Mouse (Mus musculus): ENCODE measurements around the gene Kcnh2. TPM values are rescaled to one million over a fixed set of nuclear protein-coding genes. Genes with fewer than 3 reads are reported as not detected.
A peak's percentile ranks its signal among the peaks of the same experiment; 100 is the strongest.

Gene Kcnh2
- polyA plus RNA-seq, 1 experiment from 2014 or later = 20.8 TPM

- Histone ChIP-seq H3K4me1 (ENCODE audit: control insufficient read depth, insufficient read depth, low read length) (peaks cover 79% of the 10 kb centered on the region), H3K9ac (ENCODE audit: low read depth, low read length) (no peak overlapping the region), H3K36me3 (ENCODE audit: control insufficient read depth, insufficient read depth, low read length) (peaks cover 5% of the 10 kb centered on the region), H3K9me3 (replicated peaks; ENCODE audit: control insufficient read depth, low read length) (no peaks in the 10 kb centered on the region), H3K4me3 (ENCODE audit: low read depth, low read length) (no peak overlapping the region), H3K27ac (ENCODE audit: low read depth, low read length) (peak overlapping the region; percentile 57), H3K4me2 (peak overlapping the region; percentile 2; the same call in 1 of the 2 replicates), H3K27me3 (ENCODE audit: control insufficient read depth, insufficient read depth, low read length) (no peaks in the 10 kb centered on the region)
- ATAC-seq (replicated peaks; ENCODE audit: insufficient number of reproducible peaks, low FRiP score, low TSS enrichment) = no peak
- WGBS (ENCODE audit: insufficient replicate concordance) = 54% methylated on average over 14 of the region's 14 CpGs
Observed at GRCm38 (mm10) chr5:24342205-24342963, 9.0 kb downstream of the Kcnh2 start.

- no peak for ATAC-seq (replicated peaks; ENCODE audit: insufficient number of reproducible peaks, low FRiP score, low TSS enrichment)
- Histone ChIP-seq H3K27ac (ENCODE audit: low read depth, low read length) (peak overlapping the region; percentile 88), H3K4me3 (ENCODE audit: low read depth, low read length) (no peak overlapping the region), H3K36me3 (ENCODE audit: control insufficient read depth, insufficient read depth, low read length) (peaks cover 5% of the 10 kb centered on the region), H3K4me2 (peak overlapping the region; percentile 17), H3K4me1 (ENCODE audit: control insufficient read depth, insufficient read depth, low read length) (peaks cover 74% of the 10 kb centered on the region), H3K9ac (ENCODE audit: low read depth, low read length) (no peak overlapping the region), H3K27me3 (ENCODE audit: control insufficient read depth, insufficient read depth, low read length) (no peaks in the 10 kb centered on the region), H3K9me3 (replicated peaks; ENCODE audit: control insufficient read depth, low read length) (no peaks in the 10 kb centered on the region)
- WGBS (ENCODE audit: insufficient replicate concordance) = 43% methylated on average over 2 of the region's 2 CpGs
Observed at GRCm38 (mm10) chr5:24337821-24338220, 13.6 kb downstream of the Kcnh2 start.

GRCm38 (mm10) chr5:24337366-24337765 is 14.0 kb downstream of the Kcnh2 start:
- WGBS (ENCODE audit: insufficient replicate concordance) = 5% methylated on average over 9 of the region's 9 CpGs
- H3K27ac ChIP-seq (ENCODE audit: low read depth, low read length) = peak overlapping the region; percentile 88

GRCm38 (mm10) chr5:24335888-24336511 is 15.4 kb downstream of the Kcnh2 start:
- Histone ChIP-seq H3K9ac (ENCODE audit: low read depth, low read length) (no peak overlapping the region), H3K4me2 (no peak overlapping the region), H3K36me3 (ENCODE audit: control insufficient read depth, insufficient read depth, low read length) (peaks cover 14% of the 10 kb centered on the region), H3K27ac (ENCODE audit: low read depth, low read length) (peak overlapping the region; percentile 88), H3K4me3 (ENCODE audit: low read depth, low read length) (no peak overlapping the region), H3K9me3 (replicated peaks; ENCODE audit: control insufficient read depth, low read length) (no peaks in the 10 kb centered on the region), H3K27me3 (ENCODE audit: control insufficient read depth, insufficient read depth, low read length) (no peaks in the 10 kb centered on the region), H3K4me1 (ENCODE audit: control insufficient read depth, insufficient read depth, low read length) (peaks cover 67% of the 10 kb centered on the region)
- WGBS (ENCODE audit: insufficient replicate concordance) = 7% methylated on average over 3 of the region's 3 CpGs
- ATAC-seq (replicated peaks; ENCODE audit: insufficient number of reproducible peaks, low FRiP score, low TSS enrichment) = peak; percentile 64; the same call in 1 of the 2 replicates

More at GRCm38 (mm10) chr5:24337366-24337765, 14.0 kb downstream of the Kcnh2 start:
- no peak overlapping the region for H3K9ac ChIP-seq (ENCODE audit: low read depth, low read length)
- peak; percentile 79 for ATAC-seq (replicated peaks; ENCODE audit: insufficient number of reproducible peaks, low FRiP score, low TSS enrichment)
- peaks cover 5% of the 10 kb centered on the region for H3K36me3 ChIP-seq (ENCODE audit: control insufficient read depth, insufficient read depth, low read length)
- H3K9me3 ChIP-seq (replicated peaks; ENCODE audit: control insufficient read depth, low read length) = no peaks in the 10 kb centered on the region
- no peak overlapping the region for H3K4me3 ChIP-seq (ENCODE audit: low read depth, low read length)
- H3K4me2 ChIP-seq = peak overlapping the region; percentile 17
- H3K4me1 ChIP-seq (ENCODE audit: control insufficient read depth, insufficient read depth, low read length) = peaks cover 69% of the 10 kb centered on the region
- no peaks in the 10 kb centered on the region for H3K27me3 ChIP-seq (ENCODE audit: control insufficient read depth, insufficient read depth, low read length)

GRCm38 (mm10) chr5:24334749-24335148 is 16.7 kb downstream of the Kcnh2 start:
- Histone ChIP-seq H3K9ac (ENCODE audit: low read depth, low read length) (no peak overlapping the region), H3K4me2 (0 out of 2 replicates have a peak overlapping the region, but pooled peaks have one; percentile 7), H3K27ac (ENCODE audit: low read depth, low read length) (peak overlapping the region; percentile 2; the same call in 1 of the 2 replicates), H3K4me1 (ENCODE audit: control insufficient read depth, insufficient read depth, low read length) (peaks cover 78% of the 10 kb centered on the region), H3K36me3 (ENCODE audit: control insufficient read depth, insufficient read depth, low read length) (peaks cover 12% of the 10 kb centered on the region), H3K9me3 (replicated peaks; ENCODE audit: control insufficient read depth, low read length) (no peaks in the 10 kb centered on the region), H3K27me3 (ENCODE audit: control insufficient read depth, insufficient read depth, low read length) (no peaks in the 10 kb centered on the region), H3K4me3 (ENCODE audit: low read depth, low read length) (no peak overlapping the region)
- no peak for ATAC-seq (replicated peaks; ENCODE audit: insufficient number of reproducible peaks, low FRiP score, low TSS enrichment)
- WGBS (ENCODE audit: insufficient replicate concordance) = 8% methylated on average over 3 of the region's 3 CpGs

- WGBS (ENCODE audit: insufficient replicate concordance) = 79% methylated on average over 4 of the region's 4 CpGs
- no peak for ATAC-seq (replicated peaks; ENCODE audit: insufficient number of reproducible peaks, low FRiP score, low TSS enrichment)
- Histone ChIP-seq H3K9me3 (replicated peaks; ENCODE audit: control insufficient read depth, low read length) (no peaks in the 10 kb centered on the region), H3K27ac (ENCODE audit: low read depth, low read length) (no peak overlapping the region), H3K4me1 (ENCODE audit: control insufficient read depth, insufficient read depth, low read length) (peaks cover 72% of the 10 kb centered on the region), H3K36me3 (ENCODE audit: control insufficient read depth, insufficient read depth, low read length) (peaks cover 8% of the 10 kb centered on the region; the same call in 1 of the 2 replicates), H3K9ac (ENCODE audit: low read depth, low read length) (no peak overlapping the region), H3K27me3 (ENCODE audit: control insufficient read depth, insufficient read depth, low read length) (no peaks in the 10 kb centered on the region), H3K4me3 (ENCODE audit: low read depth, low read length) (no peak overlapping the region), H3K4me2 (no peak overlapping the region)
Observed at GRCm38 (mm10) chr5:24332401-24332800, 19.0 kb downstream of the Kcnh2 start.

GRCm38 (mm10) chr5:24329965-24330298 is 21.5 kb downstream of the Kcnh2 start:
- H3K9me3 ChIP-seq (replicated peaks; ENCODE audit: control insufficient read depth, low read length) = no peaks in the 10 kb centered on the region
- H3K4me2 ChIP-seq = peak overlapping the region; percentile 64
- 33% methylated on average over 5 of the region's 5 CpGs for WGBS (ENCODE audit: insufficient replicate concordance)
- peak overlapping the region; percentile 88 for H3K27ac ChIP-seq (ENCODE audit: low read depth, low read length)
- peak overlapping the region; percentile 25; the same call in 1 of the 2 replicates for H3K4me3 ChIP-seq (ENCODE audit: low read depth, low read length)
- peaks cover 6% of the 10 kb centered on the region; the same call in 1 of the 2 replicates for H3K27me3 ChIP-seq (ENCODE audit: control insufficient read depth, insufficient read depth, low read length)
- ATAC-seq (replicated peaks; ENCODE audit: insufficient number of reproducible peaks, low FRiP score, low TSS enrichment) = no peak
- 0 out of 2 replicates have a peak overlapping the region, but pooled peaks have one; percentile 7 for H3K9ac ChIP-seq (ENCODE audit: low read depth, low read length)
- peaks cover 8% of the 10 kb centered on the region; the same call in 1 of the 2 replicates for H3K36me3 ChIP-seq (ENCODE audit: control insufficient read depth, insufficient read depth, low read length)
- H3K4me1 ChIP-seq (ENCODE audit: control insufficient read depth, insufficient read depth, low read length) = peaks cover 57% of the 10 kb centered on the region

GRCm38 (mm10) chr5:24329212-24329964 is 22.0 kb downstream of the Kcnh2 start:
- Histone ChIP-seq H3K27me3 (ENCODE audit: control insufficient read depth, insufficient read depth, low read length) (peaks cover 8% of the 10 kb centered on the region; the same call in 1 of the 2 replicates), H3K36me3 (ENCODE audit: control insufficient read depth, insufficient read depth, low read length) (peaks cover 10% of the 10 kb centered on the region)

More at GRCm38 (mm10) chr5:24329212-24329964, 22.0 kb downstream of the Kcnh2 start:
- H3K4me3 ChIP-seq (ENCODE audit: low read depth, low read length) = peak overlapping the region; percentile 25
- H3K4me1 ChIP-seq (ENCODE audit: control insufficient read depth, insufficient read depth, low read length) = peaks cover 52% of the 10 kb centered on the region
- peak overlapping the region; percentile 88 for H3K27ac ChIP-seq (ENCODE audit: low read depth, low read length)
- ATAC-seq (replicated peaks; ENCODE audit: insufficient number of reproducible peaks, low FRiP score, low TSS enrichment) = peak; percentile 78
- H3K4me2 ChIP-seq = peak overlapping the region; percentile 64
- no peaks in the 10 kb centered on the region for H3K9me3 ChIP-seq (replicated peaks; ENCODE audit: control insufficient read depth, low read length)
- H3K9ac ChIP-seq (ENCODE audit: low read depth, low read length) = peak overlapping the region; percentile 60
- 7% methylated on average over 24 of the region's 27 CpGs for WGBS (ENCODE audit: insufficient replicate concordance)

Measured in heart, embryonic 11.5 days (tissue).